Mouse (Mus musculus) thymus, postnatal 0 days (tissue): ENCODE data around the gene Gm4792. TPM values are rescaled to one million over a fixed set of nuclear protein-coding genes. Genes with fewer than 3 reads are reported as not detected.

Experiments
- DNase-seq: peaks from one replicate; pipeline ENCODE4 v3.0.0-alpha.2; 2015; ENCODE audit warnings: low spot score
- polyA plus RNA-seq: library from polyadenylated mRNA; unstranded; fragments of >200 nt; fragmentation: Nextera tagmentation; extraction: Ambion mirVana; gene quantifications from 2 replicates; pipeline ENCODE4 v1.2.1, GENCODE M21; 2015

The Gm4792 gene
- not detected in 2 replicates for polyA plus RNA-seq

DNA sequence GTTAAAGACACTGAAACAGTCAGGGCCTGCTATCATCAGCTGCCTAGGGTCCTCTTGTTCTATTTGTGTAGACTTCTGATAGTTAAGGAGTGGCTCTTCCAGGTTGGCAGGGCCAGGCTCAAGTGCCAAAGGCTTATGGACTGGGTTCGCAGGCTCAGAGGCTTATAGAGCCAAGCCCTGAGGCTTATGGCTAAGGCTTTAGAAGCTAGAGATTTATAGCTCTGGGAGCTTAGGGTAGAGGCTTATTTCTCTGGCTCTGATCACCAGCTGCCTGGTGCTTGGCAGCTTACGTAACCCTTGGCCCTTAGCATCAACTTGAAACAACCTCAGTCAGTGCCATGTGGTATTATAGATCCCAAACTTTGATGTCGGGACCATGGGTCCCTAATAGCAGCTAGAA lies at the start of gene Gm4792:
Gene Gm4792, minus strand, starts transcription at position 233 of the 400 bp plus-strand sequence.
- no peak for DNase-seq

DNA sequence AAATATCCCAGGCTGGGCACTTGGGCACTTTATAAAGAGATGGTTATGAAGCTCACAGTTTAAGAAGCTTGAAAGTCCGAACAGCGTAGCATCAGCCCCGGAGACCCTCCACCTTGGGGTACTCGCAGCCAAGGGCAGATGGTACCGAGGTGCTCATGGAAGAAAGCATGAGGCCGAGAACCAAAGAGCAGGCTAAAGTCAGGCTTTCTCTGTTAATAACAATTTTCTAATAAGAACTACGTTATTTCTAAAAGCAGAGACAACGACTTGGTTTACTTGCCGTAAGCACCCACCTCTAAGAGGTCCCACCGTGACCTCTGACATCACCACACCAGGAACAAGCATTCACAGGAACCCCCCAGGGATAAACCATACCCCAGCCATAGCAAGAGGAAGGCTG lies 49.5 kb upstream of the Gm4792 start:
- DNase-seq: no peak

DNA sequence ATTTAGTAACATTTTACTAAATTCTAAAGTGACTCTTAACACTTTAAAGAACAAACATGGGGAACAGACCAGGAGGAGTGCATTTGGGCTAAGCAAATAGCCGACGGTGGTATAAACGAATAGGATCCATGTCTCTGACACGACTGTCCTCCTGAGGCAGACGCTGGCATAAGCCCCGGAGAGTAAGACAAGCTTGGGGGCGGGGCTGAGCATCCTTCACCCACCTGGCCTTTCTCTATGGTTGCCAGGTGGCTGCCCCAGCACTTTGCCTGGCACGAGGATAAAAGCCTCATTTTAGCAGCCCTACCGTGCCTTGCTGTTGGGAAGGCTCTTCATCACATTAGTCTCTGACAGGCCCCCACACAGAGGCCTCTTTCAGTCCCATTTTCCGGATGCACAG lies 48.8 kb upstream of the Gm4792 start:
- DNase-seq: no peak

DNA sequence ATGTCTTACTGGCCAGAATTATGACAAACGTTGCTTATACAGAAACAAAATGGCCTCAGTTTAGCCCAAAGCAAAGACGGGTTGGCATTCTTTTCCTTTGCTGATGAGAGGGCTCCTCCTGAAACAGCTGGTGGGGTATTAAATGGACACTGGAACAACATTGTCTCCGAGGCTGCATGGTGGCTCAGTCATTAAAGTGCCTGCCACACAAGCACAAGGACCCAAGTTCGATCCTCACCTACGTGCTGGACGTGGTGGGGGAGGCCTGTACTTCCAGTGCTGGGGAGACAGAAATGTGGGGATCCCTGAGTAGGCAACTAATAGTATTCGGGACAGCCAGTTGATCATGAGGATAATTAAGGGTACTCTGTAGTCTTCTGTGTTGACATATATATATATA lies 48.1 kb upstream of the Gm4792 start:
- no peak for DNase-seq

DNA sequence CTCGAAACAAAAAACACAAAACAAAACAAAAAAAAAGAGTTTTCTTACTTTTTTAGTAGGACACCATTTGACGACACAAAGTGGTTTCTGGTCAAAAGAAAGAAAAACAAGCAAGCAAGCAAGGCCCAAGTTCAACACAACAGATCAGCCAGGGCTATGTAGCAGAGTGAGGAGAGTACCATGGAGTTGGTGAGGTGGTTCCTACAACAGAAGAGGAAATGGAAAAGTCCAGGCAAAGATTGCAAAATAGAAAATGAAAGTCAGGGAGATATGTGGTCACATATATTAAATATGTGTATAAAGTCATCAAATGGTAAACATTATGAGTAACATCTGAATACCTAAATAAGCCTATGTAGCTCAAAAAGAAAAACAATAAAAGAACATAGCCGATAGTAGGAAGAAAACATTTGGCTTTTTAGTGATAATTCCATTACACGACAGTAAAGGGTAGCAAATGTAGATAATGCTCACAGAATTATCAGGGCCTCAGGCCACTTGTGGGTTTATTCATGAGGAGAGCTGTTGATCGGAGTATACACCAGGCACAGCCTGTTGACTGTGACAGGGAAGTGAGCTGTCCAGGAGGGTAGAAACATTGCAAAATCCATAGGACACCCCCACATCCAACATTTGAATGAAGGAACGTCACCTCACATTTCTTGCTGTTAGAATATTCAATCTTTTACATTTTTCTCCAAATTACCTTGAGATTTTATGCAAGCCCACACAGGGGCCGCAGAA lies 47.2 kb upstream of the Gm4792 start:
- DNase-seq: no peak

DNA sequence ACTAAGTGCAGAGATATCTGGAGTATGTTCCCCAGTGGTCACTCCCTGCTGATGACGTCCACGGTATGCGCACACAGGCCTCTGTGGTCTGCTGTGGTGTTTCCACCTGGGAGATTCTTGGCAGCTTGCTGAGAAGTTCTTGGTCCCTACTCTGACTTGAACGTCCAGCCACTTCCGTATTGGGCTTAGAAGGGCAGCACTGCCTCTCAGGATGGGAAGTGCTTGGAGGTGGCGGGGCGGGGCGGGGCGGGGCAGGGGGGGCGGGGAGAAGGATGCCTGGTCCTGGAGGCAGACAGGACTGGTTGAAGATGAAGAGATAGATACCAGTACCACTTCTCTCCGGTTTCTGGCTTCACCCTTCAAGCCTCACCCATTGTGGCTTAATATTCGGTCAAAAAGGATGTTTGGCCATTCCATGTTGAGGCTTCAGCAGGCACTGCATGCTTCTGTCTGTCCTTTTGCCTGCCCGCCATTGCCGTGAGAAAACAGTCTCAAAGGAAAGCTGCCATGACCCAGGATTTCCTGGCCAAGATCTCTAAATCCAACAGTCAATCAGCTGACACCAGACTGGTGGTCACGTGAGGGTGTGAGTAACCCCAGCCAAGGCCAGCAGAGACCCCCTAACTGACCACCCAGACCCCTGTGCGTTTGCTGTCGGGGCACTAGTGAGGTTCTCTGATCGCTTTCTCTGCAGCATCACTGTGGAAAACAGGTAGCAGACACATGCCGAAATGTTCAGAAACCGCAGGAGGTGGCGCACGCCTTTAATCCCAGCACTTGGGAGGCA lies 46.3 kb upstream of the Gm4792 start:
- DNase-seq: no peak

DNA sequence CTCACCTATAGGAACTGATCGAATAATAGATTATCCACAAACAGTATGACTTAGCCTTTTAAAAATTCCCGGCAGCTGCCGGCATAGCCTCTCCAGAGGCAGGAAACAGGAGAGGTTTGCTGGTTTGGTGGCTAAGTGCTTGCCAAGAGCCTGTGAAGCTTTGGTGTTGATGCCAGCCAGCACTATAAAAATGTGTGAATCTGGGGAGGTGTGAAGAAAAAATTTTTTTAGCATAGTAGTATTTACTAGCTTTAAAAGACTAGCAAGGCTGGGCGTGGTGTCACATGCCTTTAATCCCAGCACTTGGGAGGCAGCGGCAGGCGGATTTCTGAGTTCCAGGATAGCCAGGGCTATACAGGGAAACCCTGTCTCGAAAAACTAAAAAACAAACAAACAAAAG lies 45.1 kb upstream of the Gm4792 start:
- DNase-seq: no peak

DNA sequence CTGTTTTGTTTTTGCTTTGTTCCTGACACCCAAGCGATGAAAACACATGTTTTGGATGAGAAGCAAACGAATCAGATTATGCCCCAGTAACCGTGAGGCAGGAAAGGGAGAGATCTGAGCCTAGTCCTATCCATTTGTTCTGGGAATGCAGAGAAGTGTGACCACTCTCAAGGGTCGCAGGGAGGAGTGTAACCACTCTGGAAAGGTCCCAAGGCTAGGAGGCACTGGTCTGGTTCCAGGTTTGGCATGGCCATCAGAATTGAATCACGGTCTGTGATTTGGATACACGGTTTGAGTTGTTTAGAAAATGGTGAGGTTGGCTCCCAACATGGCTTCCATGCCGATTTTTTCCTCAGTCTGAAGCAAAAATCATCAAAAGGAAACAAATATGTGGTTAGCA lies 43.8 kb upstream of the Gm4792 start:
- DNase-seq: no peak

DNA sequence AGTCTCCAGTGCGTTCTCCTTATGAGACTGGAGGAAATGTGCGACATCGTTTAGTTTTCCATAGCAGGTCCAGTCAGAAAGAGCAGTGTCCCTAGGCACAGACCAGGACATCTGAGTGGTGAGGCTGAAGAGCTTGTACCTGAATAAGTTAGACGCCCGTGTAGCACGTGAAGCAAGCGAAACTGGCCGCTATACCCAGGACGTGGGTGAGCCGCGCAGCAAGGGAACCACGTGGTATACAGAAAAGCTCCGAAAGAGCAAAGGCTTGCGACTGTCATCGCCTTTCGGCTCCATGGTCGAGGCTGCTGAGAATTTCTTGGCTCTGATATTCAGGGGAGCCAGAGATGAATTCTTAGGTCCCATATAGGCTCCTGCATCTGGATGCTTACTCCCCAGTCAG lies 43.0 kb upstream of the Gm4792 start:
- DNase-seq: no peak

DNA sequence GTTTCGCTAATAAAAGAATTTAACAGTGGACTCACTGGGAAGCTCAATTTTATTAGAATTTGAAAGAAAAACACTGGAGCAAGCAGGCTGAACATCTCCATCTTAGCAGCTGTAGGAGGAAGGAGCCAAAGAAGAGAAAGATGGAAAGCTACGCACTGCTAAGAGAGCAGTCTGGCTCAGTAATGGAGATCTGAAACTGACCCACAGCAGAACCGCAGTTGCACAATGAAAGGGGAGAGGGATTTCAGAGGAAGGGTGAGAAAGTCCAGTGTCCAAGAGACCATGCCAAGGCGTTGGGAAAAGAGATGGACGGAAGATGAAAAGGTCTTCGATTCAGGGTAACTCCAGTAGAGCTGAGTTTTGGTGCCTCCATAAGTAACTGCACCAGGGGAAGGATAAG lies 37.6 kb upstream of the Gm4792 start:
- no peak for DNase-seq

DNA sequence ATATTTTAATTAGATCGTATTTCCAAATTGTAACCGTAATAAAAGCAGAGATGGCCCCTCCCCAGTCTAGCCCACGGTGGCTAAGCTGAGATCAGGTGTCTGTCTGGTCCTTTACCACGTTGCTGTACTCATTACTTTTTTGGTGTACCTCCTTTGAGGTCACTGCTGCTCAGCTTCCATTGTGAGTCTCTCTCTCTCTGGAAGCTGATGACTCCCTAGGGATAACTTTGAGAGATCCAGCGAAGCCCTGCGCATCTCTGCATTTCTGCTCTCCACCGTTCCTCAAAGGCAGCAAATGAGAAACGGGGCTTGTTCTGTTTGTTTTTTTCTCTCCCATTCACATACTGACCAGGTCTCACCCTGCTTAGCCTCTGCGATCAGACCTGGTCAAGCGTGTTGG lies 36.5 kb upstream of the Gm4792 start:
- DNase-seq: no peak

DNA sequence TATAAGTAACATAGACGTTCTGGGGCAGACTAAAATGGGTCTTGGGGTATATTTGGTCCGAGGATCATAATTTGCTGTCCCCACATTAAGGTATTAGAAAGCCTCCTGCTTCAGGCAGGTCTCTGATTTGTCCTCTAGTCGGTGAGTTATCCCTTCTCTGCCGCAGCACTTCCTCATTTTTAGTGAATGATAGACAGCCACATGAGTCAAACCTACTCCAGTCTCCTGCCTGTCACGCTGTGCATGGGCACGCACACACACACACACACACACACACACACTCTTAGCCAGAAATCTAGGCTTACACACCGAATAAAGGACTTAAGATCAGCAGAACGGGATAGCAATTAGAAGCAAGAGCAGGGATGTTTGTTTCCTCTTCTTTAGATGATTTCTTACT lies 34.8 kb upstream of the Gm4792 start:
- no peak for DNase-seq

DNA sequence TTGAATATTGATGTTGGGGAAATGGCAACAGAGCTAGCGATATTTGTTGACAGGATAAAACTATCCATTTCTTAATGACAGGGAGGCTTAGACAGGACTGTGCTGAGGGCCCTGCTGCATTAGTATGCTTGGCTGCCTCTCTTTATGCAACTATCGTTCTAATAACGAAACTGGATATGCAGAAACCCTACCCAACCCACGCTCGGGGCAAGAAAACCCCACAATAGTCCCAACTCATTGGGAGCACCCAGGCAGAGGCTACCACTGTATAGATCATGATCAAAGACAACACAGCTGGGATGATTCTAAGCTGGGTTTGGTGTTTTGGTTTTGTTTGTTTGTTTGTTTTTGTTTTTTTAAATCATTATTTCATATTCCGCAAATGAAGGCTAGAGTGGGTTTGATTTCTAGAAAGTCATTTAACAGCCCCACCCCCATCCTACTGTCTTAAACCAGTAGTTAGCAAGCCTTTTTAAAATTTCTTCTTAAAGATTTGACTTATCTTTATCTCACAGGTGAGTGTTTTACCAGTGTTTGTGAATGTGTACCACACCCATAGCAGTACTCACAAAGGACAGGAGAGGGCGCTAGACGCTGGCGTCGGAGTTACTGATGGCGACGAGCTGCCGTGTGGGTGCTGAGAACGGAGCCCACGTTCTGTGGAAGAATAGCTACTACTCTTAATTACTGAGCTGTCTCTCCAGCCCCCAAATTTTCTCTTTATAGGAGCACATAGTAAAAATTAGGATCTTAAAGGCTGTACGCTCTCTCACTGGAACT lies 34.0 kb upstream of the Gm4792 start:
- DNase-seq: no peak

DNA sequence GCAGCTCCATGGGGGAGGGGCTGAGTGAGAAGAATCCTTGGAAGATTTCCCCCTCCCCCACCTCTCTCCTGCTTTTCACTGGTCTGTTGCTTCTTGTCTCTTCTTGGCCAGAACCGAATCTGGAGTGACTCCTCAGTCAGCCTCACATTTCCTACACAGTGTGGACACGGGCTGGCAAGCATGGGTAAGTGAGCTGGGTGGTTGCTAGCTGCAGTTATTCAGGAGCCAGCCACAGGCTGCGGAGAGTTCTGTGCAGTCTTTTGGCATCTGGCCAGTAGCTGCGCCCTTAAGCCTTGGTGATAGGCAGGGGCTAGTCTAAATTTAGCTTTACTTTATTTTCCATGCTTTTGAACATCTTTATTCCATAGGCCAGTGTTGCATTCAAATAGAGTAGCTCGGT lies 31.5 kb upstream of the Gm4792 start:
- no peak for DNase-seq

DNA sequence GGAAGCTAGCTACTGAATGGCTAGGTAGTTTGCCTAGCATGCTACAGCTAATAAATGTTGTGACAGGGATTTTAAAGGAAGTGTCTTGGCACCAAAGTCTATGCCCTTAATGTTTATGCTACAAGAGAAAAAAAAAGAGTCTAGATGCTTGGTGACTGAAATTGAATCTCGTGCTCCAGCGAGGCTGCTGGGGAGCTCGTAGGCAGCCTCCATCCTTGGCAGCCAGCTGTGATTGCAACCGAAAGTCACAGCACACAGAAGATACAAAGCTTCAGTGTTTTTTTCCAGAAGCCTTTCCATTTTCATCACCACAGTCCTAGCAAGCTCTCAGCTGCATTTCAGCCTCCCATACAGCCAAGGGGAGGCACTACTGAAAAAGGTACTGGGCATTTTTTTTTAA lies 20.1 kb upstream of the Gm4792 start:
- no peak for DNase-seq

DNA sequence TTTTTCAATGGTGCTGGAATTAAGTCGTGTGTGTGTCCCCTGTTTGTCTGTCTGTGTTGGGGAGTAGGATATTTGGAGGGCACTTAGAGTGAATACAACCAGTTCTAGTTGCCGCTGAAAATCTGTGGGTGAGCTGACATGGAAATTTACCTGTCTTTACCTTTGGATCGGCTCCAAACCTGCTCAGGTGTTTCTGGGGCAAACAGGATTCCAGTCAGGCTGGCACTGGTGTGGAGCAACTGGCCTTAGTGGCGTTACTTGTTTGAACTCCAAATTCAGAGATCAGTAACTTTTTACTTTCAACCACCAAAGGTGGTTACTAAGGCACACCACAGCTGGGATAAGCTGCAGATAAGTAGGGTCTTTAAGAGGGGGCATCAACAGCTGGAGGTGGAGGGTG lies 14.6 kb upstream of the Gm4792 start:
- no peak for DNase-seq

DNA sequence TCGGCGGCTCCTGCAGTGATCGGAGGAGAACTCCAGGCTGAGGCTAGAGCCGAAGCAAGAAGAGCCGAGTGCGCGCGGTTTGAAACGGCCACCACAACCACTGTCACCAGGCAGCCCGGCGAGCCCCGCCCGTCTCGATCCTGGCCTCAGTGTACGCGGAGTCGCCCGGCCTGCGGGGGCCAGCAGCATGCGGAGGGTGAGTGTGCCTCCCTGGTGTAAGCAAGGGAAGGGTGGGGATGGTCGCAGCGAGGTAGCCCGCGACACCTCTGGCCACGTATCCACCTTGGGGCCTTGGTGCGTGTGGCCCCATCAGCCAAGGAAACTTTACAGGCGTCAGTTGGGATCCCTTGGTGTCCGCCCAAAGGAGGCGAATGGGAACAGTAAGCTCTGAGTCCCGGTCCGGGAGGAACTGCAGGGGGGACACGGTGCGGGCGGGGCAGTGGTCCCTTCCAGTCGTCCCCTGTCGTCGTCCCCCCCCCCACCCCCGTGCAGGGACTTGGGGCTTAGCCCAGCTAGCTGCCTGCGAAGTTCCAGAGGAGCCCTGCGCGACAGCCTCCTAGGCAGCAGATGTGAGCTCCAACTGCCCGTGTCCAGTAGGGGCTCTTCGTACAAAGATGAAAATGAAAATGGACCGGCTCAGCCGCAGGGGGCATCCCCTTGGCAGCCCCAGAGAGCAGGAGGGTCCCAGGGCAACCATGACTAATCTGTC lies 13.7 kb upstream of the Gm4792 start:
- DNase-seq: no peak

DNA sequence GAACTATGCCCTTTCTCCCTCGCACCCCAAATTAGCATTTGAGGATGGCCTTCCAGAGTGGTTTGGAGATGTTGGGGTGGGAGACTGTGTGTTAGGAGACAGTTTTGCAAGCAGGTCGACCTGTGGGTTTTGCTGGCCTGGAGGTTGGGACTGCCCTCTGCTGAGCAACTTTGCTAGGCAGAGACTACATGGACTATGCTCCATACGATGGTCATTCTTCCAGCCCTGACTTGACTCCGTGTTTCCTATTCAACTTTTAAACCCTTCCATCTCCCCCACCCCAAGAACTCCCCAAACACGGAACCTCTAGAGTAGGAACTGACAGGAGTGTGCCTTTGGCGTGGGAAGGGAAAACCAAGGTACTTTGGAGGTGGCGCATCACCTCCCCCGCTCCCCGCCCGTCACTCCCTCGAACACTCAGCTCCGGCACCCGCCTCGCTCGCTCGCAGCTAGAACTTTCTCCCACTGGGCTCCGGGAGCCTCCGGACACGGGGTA lies 13.1 kb upstream of the Gm4792 start, which contains the start of gene Tmcc3:
Gene Tmcc3, plus strand, starts transcription at position 439 of the 496 bp plus-strand sequence.
- no peak for DNase-seq

DNA sequence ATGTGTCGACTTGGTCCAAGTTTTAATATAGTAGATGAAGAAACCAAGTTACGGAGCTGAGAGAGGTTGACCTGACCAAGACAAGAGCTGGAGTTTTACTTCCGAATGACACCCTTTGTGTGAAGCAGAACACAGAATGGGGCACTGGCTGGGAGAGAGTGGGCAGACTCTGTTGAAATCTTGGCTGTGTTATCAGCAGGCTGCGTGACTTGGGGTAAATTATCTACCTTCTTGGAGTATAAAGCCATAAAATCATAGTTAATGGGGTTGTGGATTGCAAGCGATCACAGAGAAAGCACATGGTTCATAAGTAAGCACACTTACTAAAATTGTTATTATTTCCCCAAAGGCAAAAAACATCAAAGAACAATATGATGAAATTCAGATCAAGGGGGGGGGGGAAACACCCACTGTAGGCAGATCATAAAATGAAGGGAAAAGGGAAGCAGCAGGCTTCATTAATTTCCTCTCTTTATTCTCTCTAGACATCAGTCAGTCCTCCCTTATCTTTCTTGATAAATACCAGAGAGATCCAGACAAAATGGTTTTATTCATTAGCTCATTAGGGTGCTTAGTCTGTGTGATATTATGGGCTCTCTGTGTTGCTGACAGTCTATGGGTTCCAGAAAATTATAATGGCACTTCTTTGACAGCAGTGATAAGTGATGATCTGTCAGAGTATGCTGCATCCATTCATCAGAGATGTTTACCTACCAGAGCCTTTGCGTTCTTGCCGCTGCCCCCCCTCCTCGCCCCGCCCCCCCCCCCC lies 12.2 kb upstream of the Gm4792 start:
- no peak for DNase-seq

DNA sequence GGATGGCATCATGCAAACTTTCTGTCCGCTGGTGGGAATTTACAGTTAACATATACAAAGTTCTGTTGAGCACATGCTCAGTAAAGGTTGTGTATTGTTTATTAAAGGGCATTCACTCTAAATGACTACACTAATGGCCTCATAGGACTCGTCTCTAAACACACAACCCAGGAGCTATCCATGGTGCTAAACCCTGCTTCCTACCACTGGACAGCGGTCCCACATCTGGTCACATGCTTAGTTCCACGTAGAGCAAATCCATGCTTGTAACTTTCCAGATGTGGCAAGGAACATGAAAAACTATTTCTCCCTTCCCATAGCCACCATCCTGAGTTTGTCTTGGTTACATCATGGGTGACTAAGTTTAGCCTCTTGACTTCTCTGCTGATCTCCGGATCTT lies 7.0 kb upstream of the Gm4792 start:
- DNase-seq: no peak
